Mouse (Mus musculus): ENCODE measurements around the gene Olfr640. TPM values are rescaled to one million over a fixed set of nuclear protein-coding genes. Genes with fewer than 3 reads are reported as not detected.

The Olfr640 gene
- polyA plus RNA-seq, 1 experiment from 2014 or later, result not detected

GRCm38 (mm10) chr7:103999124-103999523 is 26.2 kb downstream of the Olfr640 start:
- H3K27ac ChIP-seq (ENCODE audit: poor library complexity, severe bottlenecking), result no peak overlapping the region
- H3K4me1 ChIP-seq (replicated peaks), result no peaks in the 10 kb centered on the region
- no peak overlapping the region for H3K9ac ChIP-seq
- H3K9me3 ChIP-seq (replicated peaks), result no peaks in the 10 kb centered on the region
- H3K4me2 ChIP-seq, result no peak overlapping the region
- no peaks in the 10 kb centered on the region for H3K36me3 ChIP-seq
- no peak overlapping the region for H3K4me3 ChIP-seq
- ATAC-seq (ENCODE audit: insufficient number of reproducible peaks, low FRiP score), result no peak
- no peaks in the 10 kb centered on the region for H3K27me3 ChIP-seq (replicated peaks)

GRCm38 (mm10) chr7:103998446-103998845 is 26.9 kb downstream of the Olfr640 start, which contains the start of gene Olfr638:
Gene Olfr638 (plus strand): TSS chr7:103998746.
- Histone ChIP-seq H3K4me2 (no peak within 1 kb of the TSS), H3K9me3 (replicated peaks) (no peaks in the 10 kb centered on the region), H3K4me3 (no peak within 1 kb of the TSS), H3K27ac (ENCODE audit: poor library complexity, severe bottlenecking) (no peak within 1 kb of the TSS), H3K27me3 (replicated peaks) (no peaks in the 10 kb centered on the region), H3K4me1 (replicated peaks) (no peaks in the 10 kb centered on the region), H3K9ac (no peak within 1 kb of the TSS), H3K36me3 (no peaks in the 10 kb centered on the region)
- no peak for ATAC-seq (ENCODE audit: insufficient number of reproducible peaks, low FRiP score)

- H3K4me1 ChIP-seq (replicated peaks), result no peaks in the 10 kb centered on the region
- WGBS, result 45% methylated on average over 1 of the region's 1 CpGs
These were observed 53.6 kb downstream of the Olfr640 start for GRCm38 (mm10) chr7:103971782-103972181.

GRCm38 (mm10) chr7:103970852-103971251 is 54.5 kb downstream of the Olfr640 start, which contains the start of gene Olfr635:
Gene Olfr635 (plus strand): TSS chr7:103971152.
- ATAC-seq (ENCODE audit: insufficient number of reproducible peaks, low FRiP score), result no peak
- 76% methylated on average over 1 of the region's 1 CpGs for WGBS
- Histone ChIP-seq H3K9ac (no peak within 1 kb of the TSS), H3K36me3 (no peaks in the 10 kb centered on the region), H3K27ac (ENCODE audit: poor library complexity, severe bottlenecking) (no peak within 1 kb of the TSS), H3K27me3 (replicated peaks) (no peaks in the 10 kb centered on the region), H3K4me1 (replicated peaks) (no peaks in the 10 kb centered on the region), H3K4me2 (no peak within 1 kb of the TSS), H3K4me3 (no peak within 1 kb of the TSS), H3K9me3 (replicated peaks) (no peaks in the 10 kb centered on the region)

More at GRCm38 (mm10) chr7:103971782-103972181, 53.6 kb downstream of the Olfr640 start:
- H3K9me3 ChIP-seq (replicated peaks), result 0 out of 2 replicates have a peak, but pooled peaks cover 3% of the 10 kb centered on the region
- no peaks in the 10 kb centered on the region for H3K27me3 ChIP-seq (replicated peaks)
- H3K9ac ChIP-seq, result no peak overlapping the region
- no peak overlapping the region for H3K4me3 ChIP-seq
- ATAC-seq (ENCODE audit: insufficient number of reproducible peaks, low FRiP score), result no peak
- no peak overlapping the region for H3K27ac ChIP-seq (ENCODE audit: poor library complexity, severe bottlenecking)
- H3K4me2 ChIP-seq, result no peak overlapping the region
- H3K36me3 ChIP-seq, result no peaks in the 10 kb centered on the region

Other genes starting within 250 kb of the Olfr640 start
- not detected in 2 replicates for gene Olfr68, start 245.9 kb downstream of the Olfr640 start, polyA plus RNA-seq (2016; fragmentation: Nextera tagmentation; extraction: Ambion mirVana)
- gene Olfr67, start 233.8 kb downstream of the Olfr640 start, polyA plus RNA-seq (2016; fragmentation: Nextera tagmentation; extraction: Ambion mirVana), result not detected in 2 replicates
- gene Hbb-bt, start 211.6 kb downstream of the Olfr640 start, polyA plus RNA-seq (2016; fragmentation: Nextera tagmentation; extraction: Ambion mirVana), result 3,072 and 3,403 TPM in 2 replicates
- 2,689 and 3,022 TPM in 2 replicates for gene Hbb-bs, start 197.5 kb downstream of the Olfr640 start, polyA plus RNA-seq (2016; fragmentation: Nextera tagmentation; extraction: Ambion mirVana)
- gene Hbb-bh2, start 185.1 kb downstream of the Olfr640 start, polyA plus RNA-seq (2016; fragmentation: Nextera tagmentation; extraction: Ambion mirVana), result 0.50 and 0.56 TPM in 2 replicates
- 2,015 and 2,280 TPM in 2 replicates for gene Hbb-bh1, start 182.4 kb downstream of the Olfr640 start, polyA plus RNA-seq (2016; fragmentation: Nextera tagmentation; extraction: Ambion mirVana)
- 31,254 and 35,001 TPM in 2 replicates for gene Hbb-y, start 172.4 kb downstream of the Olfr640 start, polyA plus RNA-seq (2016; fragmentation: Nextera tagmentation; extraction: Ambion mirVana)
- not detected in 2 replicates for gene Olfr66, start 139.3 kb downstream of the Olfr640 start, polyA plus RNA-seq (2016; fragmentation: Nextera tagmentation; extraction: Ambion mirVana)
- gene Olfr64, start 131.1 kb downstream of the Olfr640 start, polyA plus RNA-seq (2016; fragmentation: Nextera tagmentation; extraction: Ambion mirVana), result not detected in 2 replicates
- gene Olfr65, start 122.1 kb downstream of the Olfr640 start, polyA plus RNA-seq (2016; fragmentation: Nextera tagmentation; extraction: Ambion mirVana), result not detected in 2 replicates
- not detected in 2 replicates for gene Olfr631, start 96.7 kb downstream of the Olfr640 start, polyA plus RNA-seq (2016; fragmentation: Nextera tagmentation; extraction: Ambion mirVana)
- not detected in 2 replicates for gene Olfr632, start 91.2 kb downstream of the Olfr640 start, polyA plus RNA-seq (2016; fragmentation: Nextera tagmentation; extraction: Ambion mirVana)
- gene Olfr633, start 81.1 kb downstream of the Olfr640 start, polyA plus RNA-seq (2016; fragmentation: Nextera tagmentation; extraction: Ambion mirVana), result not detected in 2 replicates
- gene Olfr635, start 54.4 kb downstream of the Olfr640 start, polyA plus RNA-seq (2016; fragmentation: Nextera tagmentation; extraction: Ambion mirVana), result not detected in 2 replicates
- gene Olfr638, start 26.8 kb downstream of the Olfr640 start, polyA plus RNA-seq (2016; fragmentation: Nextera tagmentation; extraction: Ambion mirVana), result 0.18 TPM in 1 of 2 replicates, not detected in the other
- 0.03 and 0.04 TPM in 2 replicates for gene Olfr639, start 8.3 kb downstream of the Olfr640 start, polyA plus RNA-seq (2016; fragmentation: Nextera tagmentation; extraction: Ambion mirVana)
- gene Olfr641, start 9.9 kb upstream of the Olfr640 start, polyA plus RNA-seq (2016; fragmentation: Nextera tagmentation; extraction: Ambion mirVana), result not detected in 2 replicates
- not detected in 2 replicates for gene Olfr642, start 27.1 kb upstream of the Olfr640 start, polyA plus RNA-seq (2016; fragmentation: Nextera tagmentation; extraction: Ambion mirVana)
- gene 4930516K23Rik, start 35.9 kb upstream of the Olfr640 start, polyA plus RNA-seq (2016; fragmentation: Nextera tagmentation; extraction: Ambion mirVana), result not detected in 2 replicates
- gene Olfr644, start 46.3 kb upstream of the Olfr640 start, polyA plus RNA-seq (2016; fragmentation: Nextera tagmentation; extraction: Ambion mirVana), result not detected in 2 replicates
- not detected in 2 replicates for gene Olfr645, start 59.9 kb upstream of the Olfr640 start, polyA plus RNA-seq (2016; fragmentation: Nextera tagmentation; extraction: Ambion mirVana)
- gene Olfr646, start 79.3 kb upstream of the Olfr640 start, polyA plus RNA-seq (2016; fragmentation: Nextera tagmentation; extraction: Ambion mirVana), result not detected in 2 replicates
- not detected in 2 replicates for gene Ubqln5, start 104.3 kb upstream of the Olfr640 start, polyA plus RNA-seq (2016; fragmentation: Nextera tagmentation; extraction: Ambion mirVana)
- gene Olfr643, start 111.8 kb upstream of the Olfr640 start, polyA plus RNA-seq (2016; fragmentation: Nextera tagmentation; extraction: Ambion mirVana), result not detected in 2 replicates
- not detected in 2 replicates for gene Ubqln3, start 117.7 kb upstream of the Olfr640 start, polyA plus RNA-seq (2016; fragmentation: Nextera tagmentation; extraction: Ambion mirVana)
- not detected in 2 replicates for gene Ubqlnl, start 125.0 kb upstream of the Olfr640 start, polyA plus RNA-seq (2016; fragmentation: Nextera tagmentation; extraction: Ambion mirVana)
- not detected in 2 replicates for gene Olfm5, start 139.3 kb upstream of the Olfr640 start, polyA plus RNA-seq (2016; fragmentation: Nextera tagmentation; extraction: Ambion mirVana)
- 0.28 and 0.32 TPM in 2 replicates for gene Olfr648, start 157.8 kb upstream of the Olfr640 start, polyA plus RNA-seq (2016; fragmentation: Nextera tagmentation; extraction: Ambion mirVana)
- not detected in 2 replicates for gene Olfr649, start 170.4 kb upstream of the Olfr640 start, polyA plus RNA-seq (2016; fragmentation: Nextera tagmentation; extraction: Ambion mirVana)
- 7.6 and 7.7 TPM in 2 replicates for gene Trim6, start 193.2 kb upstream of the Olfr640 start, polyA plus RNA-seq (2016; fragmentation: Nextera tagmentation; extraction: Ambion mirVana)
- gene Trim34a, start 218.9 kb upstream of the Olfr640 start, polyA plus RNA-seq (2016; fragmentation: Nextera tagmentation; extraction: Ambion mirVana), result 2.4 TPM in 2 replicates

Measured in heart, embryonic 12.5 days (tissue).